Mouse (Mus musculus): ENCODE measurements at regions not wholly inside any gene's neighbourhood (a gene's known extent, or its start where the extent isn't known, plus 50 kb on each side); places are given as distances from the start of the nearest gene placed in this dataset.
A peak's percentile ranks its signal among the peaks of the same experiment; 100 is the strongest.

DNA sequence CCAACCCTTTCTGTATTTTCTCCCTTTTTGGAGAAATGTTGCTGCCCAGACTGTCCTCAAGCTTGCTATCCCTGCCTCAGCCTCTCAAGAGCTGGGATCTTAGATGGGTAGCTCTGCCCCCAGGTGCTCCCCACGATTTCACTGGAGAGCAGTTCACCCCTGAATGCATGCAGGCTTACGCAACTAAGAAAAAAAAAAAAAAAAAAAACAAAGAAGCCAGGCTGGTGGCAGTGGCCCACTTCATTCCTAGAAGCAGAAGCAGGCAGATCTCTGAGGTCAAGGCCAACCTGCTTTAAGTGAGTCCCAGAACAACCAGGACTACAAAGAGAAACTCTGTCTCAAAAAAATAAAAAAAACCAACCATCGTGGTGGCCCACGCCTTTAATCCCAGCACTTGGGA, 51.2 kb upstream of the Fbxo11 start:
- TF ChIP-seq CTCF (IDR thresholded peaks at IDR 0.05; ENCODE audit: low read depth) = no peak
- no peaks in the 10 kb centered on the region for H3K36me3 ChIP-seq (ENCODE audit: insufficient read depth)
- no peak overlapping the region for H3K4me3 ChIP-seq (ENCODE audit: low read depth, low read length)
- WGBS = 90% methylated on average over 4 of the region's 4 CpGs
- H3K4me1 ChIP-seq (ENCODE audit: insufficient read depth) = no peaks in the 10 kb centered on the region
- no peak for ATAC-seq (ENCODE audit: insufficient read depth)
- DNase-seq = no peak
- H3K27ac ChIP-seq (ENCODE audit: low read depth) = no peak overlapping the region
- no peak overlapping the region for H3K9ac ChIP-seq
- H3K27me3 ChIP-seq (ENCODE audit: insufficient read depth, low read length) = no peaks in the 10 kb centered on the region
- no peak overlapping the region for H3K4me2 ChIP-seq
- no peaks in the 10 kb centered on the region for H3K9me3 ChIP-seq (ENCODE audit: low read depth, low read length)

DNA sequence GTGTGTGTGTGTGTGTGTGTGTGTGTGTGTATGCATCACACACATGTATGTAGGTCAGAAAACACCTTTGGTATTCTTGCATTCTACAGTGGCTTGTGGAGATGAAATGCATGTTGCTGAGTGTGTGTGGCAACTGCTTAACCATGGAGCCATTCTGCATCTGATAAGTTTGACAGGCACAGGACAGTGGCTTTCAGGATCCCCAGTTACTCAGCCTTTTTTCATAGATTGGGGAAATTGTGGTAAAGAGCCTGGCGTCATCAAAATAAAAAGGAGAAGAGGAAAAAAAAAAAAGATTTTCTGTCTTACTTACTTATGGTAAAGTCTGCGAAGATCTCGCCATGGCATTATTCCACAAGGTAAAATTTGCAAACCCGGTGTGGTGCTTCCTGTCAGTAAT, 53.6 kb upstream of the Fbxo11 start:
- 85% methylated on average over 4 of the region's 4 CpGs for WGBS
- H3K27me3 ChIP-seq (ENCODE audit: insufficient read depth, low read length) = no peaks in the 10 kb centered on the region
- no peak for ATAC-seq (ENCODE audit: insufficient read depth)

GRCm38 (mm10) chr17:88123711-88124110, 58.6 kb upstream of the Fbxo11 start:
- DNase-seq (peak; percentile 38), ATAC-seq (ENCODE audit: insufficient read depth) (no peak)
- 57% methylated on average over 3 of the region's 3 CpGs for WGBS

More for the DNA sequence above, 53.6 kb upstream of the Fbxo11 start:
- Histone ChIP-seq H3K9me3 (ENCODE audit: low read depth, low read length) (no peaks in the 10 kb centered on the region), H3K9ac (no peak overlapping the region), H3K4me2 (no peak overlapping the region), H3K27ac (ENCODE audit: low read depth) (no peak overlapping the region), H3K36me3 (ENCODE audit: insufficient read depth) (no peaks in the 10 kb centered on the region), H3K4me1 (ENCODE audit: insufficient read depth) (no peaks in the 10 kb centered on the region), H3K4me3 (ENCODE audit: low read depth, low read length) (no peak overlapping the region)
- DNase-seq = no peak
- no peak for TF ChIP-seq CTCF (IDR thresholded peaks at IDR 0.05; ENCODE audit: low read depth)

DNA sequence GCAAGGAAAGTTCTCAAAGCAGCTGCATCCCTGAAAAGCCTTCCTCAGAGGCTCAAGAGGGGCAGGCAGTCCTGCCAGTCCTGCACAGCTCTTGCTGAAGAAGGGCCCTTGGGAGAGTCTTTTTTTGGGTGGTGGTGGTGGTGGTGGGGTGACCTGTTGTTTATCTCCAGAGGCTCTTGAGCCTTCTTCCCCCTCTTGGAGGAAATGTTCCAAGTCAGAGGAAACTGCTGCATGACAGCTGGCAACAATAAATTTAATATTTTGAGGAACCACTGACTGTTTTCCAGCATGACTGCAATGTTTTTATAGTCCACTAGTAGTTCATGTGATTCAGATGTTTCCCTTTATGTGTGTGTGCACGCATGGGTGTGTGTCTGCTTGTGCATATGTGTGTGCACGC, 62.0 kb upstream of the Fbxo11 start:
- Histone ChIP-seq H3K9ac (no peak overlapping the region), H3K4me1 (ENCODE audit: insufficient read depth) (no peaks in the 10 kb centered on the region), H3K9me3 (ENCODE audit: low read depth, low read length) (no peaks in the 10 kb centered on the region), H3K4me3 (ENCODE audit: low read depth, low read length) (no peak overlapping the region), H3K36me3 (ENCODE audit: insufficient read depth) (no peaks in the 10 kb centered on the region), H3K27me3 (ENCODE audit: insufficient read depth, low read length) (no peaks in the 10 kb centered on the region), H3K27ac (ENCODE audit: low read depth) (no peak overlapping the region), H3K4me2 (no peak overlapping the region)
- WGBS = 87% methylated on average over 2 of the region's 2 CpGs
- ATAC-seq (ENCODE audit: insufficient read depth) (no peak), DNase-seq (no peak)
- no peak for TF ChIP-seq CTCF (IDR thresholded peaks at IDR 0.05; ENCODE audit: low read depth)

More at GRCm38 (mm10) chr17:88123711-88124110, 58.6 kb upstream of the Fbxo11 start:
- H3K27me3 ChIP-seq (ENCODE audit: insufficient read depth, low read length) = no peaks in the 10 kb centered on the region
- no peak overlapping the region for H3K9ac ChIP-seq
- no peak overlapping the region for H3K4me2 ChIP-seq
- no peak overlapping the region for H3K4me3 ChIP-seq (ENCODE audit: low read depth, low read length)
- no peak overlapping the region for H3K27ac ChIP-seq (ENCODE audit: low read depth)
- no peaks in the 10 kb centered on the region for H3K4me1 ChIP-seq (ENCODE audit: insufficient read depth)
- no peaks in the 10 kb centered on the region for H3K9me3 ChIP-seq (ENCODE audit: low read depth, low read length)
- H3K36me3 ChIP-seq (ENCODE audit: insufficient read depth) = no peaks in the 10 kb centered on the region
- no peak for TF ChIP-seq CTCF (IDR thresholded peaks at IDR 0.05; ENCODE audit: low read depth)

DNA sequence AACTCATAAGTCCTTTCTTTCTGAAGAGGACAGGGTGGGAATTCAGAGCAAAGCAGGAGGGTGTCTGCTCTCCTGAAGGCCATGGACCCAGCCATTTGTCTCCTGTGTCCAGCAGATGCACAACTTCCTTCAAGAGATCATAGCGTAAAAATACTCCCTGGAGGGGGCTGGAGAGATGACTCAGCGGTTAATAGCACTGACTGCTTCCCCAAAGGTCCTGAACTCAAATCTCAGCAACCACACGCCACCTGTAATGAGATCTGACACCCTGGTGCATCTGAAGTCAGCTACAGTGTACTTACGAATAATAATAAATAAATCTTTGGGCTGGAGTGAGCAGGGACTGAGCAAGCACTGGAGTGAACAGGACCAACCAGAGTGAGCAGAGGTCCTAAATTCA, 66.2 kb upstream of the Fbxo11 start:
- Histone ChIP-seq H3K4me2 (no peak overlapping the region), H3K9me3 (ENCODE audit: low read depth, low read length) (no peaks in the 10 kb centered on the region), H3K36me3 (ENCODE audit: insufficient read depth) (no peaks in the 10 kb centered on the region), H3K27me3 (ENCODE audit: insufficient read depth, low read length) (no peaks in the 10 kb centered on the region), H3K27ac (ENCODE audit: low read depth) (no peak overlapping the region), H3K9ac (no peak overlapping the region), H3K4me1 (ENCODE audit: insufficient read depth) (no peaks in the 10 kb centered on the region), H3K4me3 (ENCODE audit: low read depth, low read length) (no peak overlapping the region)
- WGBS = 61% methylated on average over 4 of the region's 4 CpGs
- TF ChIP-seq CTCF (IDR thresholded peaks at IDR 0.05; ENCODE audit: low read depth) = no peak
- no peak for DNase-seq
- ATAC-seq (ENCODE audit: insufficient read depth) = no peak

DNA sequence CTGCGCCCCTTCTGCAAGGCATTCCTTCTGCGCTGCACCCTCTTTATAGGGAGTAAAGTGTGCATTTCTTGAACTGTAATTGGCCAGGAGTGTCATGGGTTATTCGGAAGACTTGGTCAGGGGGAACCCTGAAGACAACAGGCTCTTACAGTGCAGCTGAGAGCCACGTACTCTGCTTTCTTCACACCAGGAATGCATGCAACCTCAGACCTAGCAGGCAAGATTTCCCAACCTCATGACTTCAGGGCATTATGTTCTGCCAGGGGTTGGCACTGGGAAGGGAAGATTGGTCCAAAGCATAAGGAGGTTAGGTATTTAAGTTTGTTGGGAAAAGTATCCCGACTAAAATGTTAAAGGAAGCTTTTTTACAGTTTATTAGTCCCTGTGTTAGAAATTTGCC, 66.9 kb upstream of the Fbxo11 start:
- TF ChIP-seq CTCF (IDR thresholded peaks at IDR 0.05; ENCODE audit: low read depth) = no peak
- Histone ChIP-seq H3K27me3 (ENCODE audit: insufficient read depth, low read length) (no peaks in the 10 kb centered on the region), H3K4me2 (no peak overlapping the region), H3K4me1 (ENCODE audit: insufficient read depth) (no peaks in the 10 kb centered on the region), H3K27ac (ENCODE audit: low read depth) (no peak overlapping the region), H3K4me3 (ENCODE audit: low read depth, low read length) (no peak overlapping the region), H3K36me3 (ENCODE audit: insufficient read depth) (no peaks in the 10 kb centered on the region), H3K9ac (no peak overlapping the region), H3K9me3 (ENCODE audit: low read depth, low read length) (no peaks in the 10 kb centered on the region)
- no peak for ATAC-seq (ENCODE audit: insufficient read depth)
- 76% methylated on average over 5 of the region's 5 CpGs for WGBS
- DNase-seq = no peak

- no peak for ATAC-seq (ENCODE audit: insufficient read depth)
- no peaks in the 10 kb centered on the region for H3K27me3 ChIP-seq (ENCODE audit: insufficient read depth, low read length)
- WGBS = 68% methylated on average over 23 of the region's 23 CpGs
Observed at GRCm38 (mm10) chr17:88132601-88133346, 67.7 kb upstream of the Fbxo11 start.

More at GRCm38 (mm10) chr17:88132601-88133346, 67.7 kb upstream of the Fbxo11 start:
- no peaks in the 10 kb centered on the region for H3K36me3 ChIP-seq (ENCODE audit: insufficient read depth)
- H3K4me2 ChIP-seq = no peak overlapping the region
- no peak for TF ChIP-seq CTCF (IDR thresholded peaks at IDR 0.05; ENCODE audit: low read depth)
- H3K4me3 ChIP-seq (ENCODE audit: low read depth, low read length) = no peak overlapping the region
- no peaks in the 10 kb centered on the region for H3K9me3 ChIP-seq (ENCODE audit: low read depth, low read length)
- H3K9ac ChIP-seq = no peak overlapping the region
- DNase-seq = no peak
- no peak overlapping the region for H3K27ac ChIP-seq (ENCODE audit: low read depth)
- H3K4me1 ChIP-seq (ENCODE audit: insufficient read depth) = no peaks in the 10 kb centered on the region

All from lung, embryonic 14.5 days (tissue).